Comparison of ENCODE assay signal across 19 mouse cellular contexts in the genomic region with DNA sequence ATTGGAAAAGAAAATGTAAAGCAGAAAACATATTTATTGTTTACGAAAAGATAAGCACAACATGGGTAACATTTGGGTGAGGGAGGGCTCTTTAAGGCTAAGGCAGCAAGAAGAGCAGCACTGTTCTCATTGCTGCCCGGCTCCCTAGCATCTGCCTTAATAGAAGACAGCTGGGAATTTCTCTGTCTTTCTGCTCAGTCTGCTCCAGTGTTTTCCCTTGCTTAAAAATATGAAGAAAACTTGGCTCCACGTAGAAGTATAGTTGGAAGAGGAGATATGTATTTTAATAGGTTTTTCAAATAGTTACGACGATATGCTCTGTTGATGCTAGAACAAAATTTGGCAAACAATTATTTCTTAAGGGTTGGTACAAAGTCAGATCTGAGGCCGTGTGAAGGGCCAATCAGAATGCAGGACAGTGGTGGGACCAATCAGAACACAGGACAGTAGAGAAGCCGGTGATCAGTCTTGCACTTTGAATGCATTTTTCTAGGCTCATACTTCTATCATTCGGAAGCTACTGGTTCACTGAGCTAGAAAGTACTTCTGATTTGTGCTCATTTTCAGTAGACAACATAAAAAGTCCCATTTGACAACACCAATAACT.
"Had no signal": no experiment of that assay in that cellular context is flagged by ENCODE, and none has a peak within 500 bp of the region (broad histone marks: within the 10 kb centered on the region; RNA-seq: fewer than 3 reads in every experiment).

No protein-coding gene starts in this region.

- DNase-seq: kidney, adult 9 months; kidney, postnatal 25 days; layer of hippocampus, adult 9-11 months; liver; lung, adult 18-20 months; lung, postnatal 10 days; lung, postnatal 36 days; thymus, adult 18-20 months; thymus, postnatal 36 days had no signal

- H3K27ac ChIP-seq: layer of hippocampus, adult 2 months; limb, embryonic 12.5 days; liver, embryonic 12.5 days; liver, embryonic 15.5 days; lung, embryonic 15.5 days; midbrain, embryonic 10.5 days; midbrain, embryonic 15.5 days; neural tube, embryonic 12.5 days; neural tube, embryonic 15.5 days had no signal

- H3K9ac ChIP-seq: limb, embryonic 12.5 days; liver, embryonic 12.5 days; liver, embryonic 15.5 days; lung, embryonic 15.5 days; midbrain, embryonic 15.5 days; neural tube, embryonic 12.5 days; neural tube, embryonic 15.5 days had no signal

- H3K27me3 ChIP-seq: limb, embryonic 12.5 days; liver, embryonic 12.5 days; liver, embryonic 15.5 days; lung, embryonic 15.5 days; megakaryocyte, embryonic 14.5 days; midbrain, embryonic 15.5 days; neural tube, embryonic 12.5 days; neural tube, embryonic 15.5 days had no signal

- H3K4me2 ChIP-seq: limb, embryonic 12.5 days; liver, embryonic 12.5 days; liver, embryonic 15.5 days; lung, embryonic 15.5 days; midbrain, embryonic 15.5 days; neural tube, embryonic 12.5 days; neural tube, embryonic 15.5 days had no signal

- H3K4me1 ChIP-seq: midbrain, embryonic 10.5 days; midbrain, embryonic 15.5 days had no signal

- H3K36me3 ChIP-seq: limb, embryonic 12.5 days; liver, embryonic 12.5 days; liver, embryonic 15.5 days; lung, embryonic 15.5 days; midbrain, embryonic 10.5 days; midbrain, embryonic 15.5 days; neural tube, embryonic 12.5 days; neural tube, embryonic 15.5 days had no signal

- H3K4me3 ChIP-seq: layer of hippocampus, adult 2 months; limb, embryonic 12.5 days; liver, embryonic 12.5 days; liver, embryonic 15.5 days; lung, embryonic 15.5 days; megakaryocyte, embryonic 14.5 days; midbrain, embryonic 10.5 days; midbrain, embryonic 15.5 days; neural tube, embryonic 12.5 days; neural tube, embryonic 15.5 days had no signal

- H3K9me3 ChIP-seq: limb, embryonic 12.5 days; liver, embryonic 12.5 days; liver, embryonic 15.5 days; lung, embryonic 15.5 days; midbrain, embryonic 10.5 days; midbrain, embryonic 15.5 days; neural tube, embryonic 12.5 days; neural tube, embryonic 15.5 days had no signal

- ATAC-seq: liver, embryonic 12.5 days; midbrain, embryonic 15.5 days had no signal
